Mouse (Mus musculus): ENCODE measurements around the gene Rundc3a. TPM values are rescaled to one million over a fixed set of nuclear protein-coding genes. Genes with fewer than 3 reads are reported as not detected.

The Rundc3a gene
- polyA plus RNA-seq, 1 experiment from 2014 or later, result 151 TPM

DNA sequence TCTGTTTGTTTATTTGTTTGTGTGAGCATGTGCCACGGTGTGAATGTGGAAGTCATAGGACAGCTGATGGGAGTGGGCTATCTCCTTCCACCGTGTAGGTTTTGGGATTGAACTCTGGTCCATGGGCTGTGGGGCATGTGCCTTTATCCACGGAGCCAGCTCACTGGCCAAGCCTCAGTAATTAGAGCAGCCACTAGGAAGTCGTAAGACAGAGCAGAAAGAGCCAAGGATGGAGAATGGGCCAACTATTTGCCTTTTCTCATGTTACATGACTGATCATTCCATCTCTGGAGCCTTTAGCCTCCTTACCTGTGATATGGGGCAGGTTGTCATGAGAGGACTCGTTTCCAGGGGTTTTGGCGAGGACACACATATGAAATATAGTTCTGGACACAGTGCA is 3.1 kb downstream of the Rundc3a start:
- H3K27me3 ChIP-seq (ENCODE audit: control insufficient read depth, insufficient read depth, low read depth, low read length), result no peaks in the 10 kb centered on the region
- peak overlapping the region; percentile 91 for H3K4me2 ChIP-seq (ENCODE audit: low read length)
- peak overlapping the region; percentile 26; the same call in 1 of the 2 replicates for H3K9ac ChIP-seq (ENCODE audit: low read depth, low read length)
- H3K4me3 ChIP-seq (ENCODE audit: low read depth, low read length), result peak overlapping the region; percentile 84; the same call in 1 of the 2 replicates
- H3K9me3 ChIP-seq (replicated peaks; ENCODE audit: control insufficient read depth, low read length, poor library complexity, severe bottlenecking), result no peaks in the 10 kb centered on the region
- ATAC-seq, result no peak
- H3K36me3 ChIP-seq (ENCODE audit: control insufficient read depth, insufficient read depth, low read length), result peaks cover 10% of the 10 kb centered on the region; the same call in 1 of the 2 replicates
- no peak overlapping the region for H3K27ac ChIP-seq (ENCODE audit: low read length)
- peaks cover 38% of the 10 kb centered on the region for H3K4me1 ChIP-seq (ENCODE audit: control insufficient read depth, insufficient read depth, low read length)
- WGBS, result 60% methylated on average over 6 of the region's 6 CpGs

DNA sequence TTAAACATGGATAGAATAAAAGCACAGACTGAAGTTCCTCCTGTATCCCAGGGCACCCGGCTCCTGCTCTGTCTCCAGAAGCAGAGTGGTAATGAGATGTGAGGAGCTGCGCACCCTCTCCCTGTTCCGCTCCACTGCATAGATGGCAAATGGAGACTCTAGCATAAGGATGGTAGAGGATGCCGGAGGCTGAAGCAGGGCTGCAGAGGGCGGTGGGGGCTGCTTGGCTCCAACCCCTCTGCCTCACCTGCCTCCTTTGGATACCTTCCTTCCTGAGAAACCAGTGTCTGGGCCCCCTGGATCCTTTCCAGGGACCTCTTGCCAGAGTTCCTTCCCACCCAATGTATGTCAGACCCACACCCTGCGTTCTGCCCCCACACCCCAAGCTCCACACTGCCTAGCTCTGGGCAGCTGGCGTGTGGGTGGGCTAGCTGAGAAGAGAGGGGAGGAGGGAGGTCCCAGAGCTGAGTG is 3.5 kb downstream of the Rundc3a start:
- Histone ChIP-seq H3K4me3 (ENCODE audit: low read depth, low read length) (no peak overlapping the region; the same call in 1 of the 2 replicates), H3K27me3 (ENCODE audit: control insufficient read depth, insufficient read depth, low read depth, low read length) (no peaks in the 10 kb centered on the region), H3K4me1 (ENCODE audit: control insufficient read depth, insufficient read depth, low read length) (peaks cover 38% of the 10 kb centered on the region), H3K36me3 (ENCODE audit: control insufficient read depth, insufficient read depth, low read length) (peaks cover 12% of the 10 kb centered on the region; the same call in 1 of the 2 replicates), H3K4me2 (ENCODE audit: low read length) (peak overlapping the region; percentile 91), H3K27ac (ENCODE audit: low read length) (no peak overlapping the region), H3K9me3 (replicated peaks; ENCODE audit: control insufficient read depth, low read length, poor library complexity, severe bottlenecking) (no peaks in the 10 kb centered on the region), H3K9ac (ENCODE audit: low read depth, low read length) (peak overlapping the region; percentile 42)
- no peak for ATAC-seq
- 65% methylated on average over 7 of the region's 7 CpGs for WGBS

DNA sequence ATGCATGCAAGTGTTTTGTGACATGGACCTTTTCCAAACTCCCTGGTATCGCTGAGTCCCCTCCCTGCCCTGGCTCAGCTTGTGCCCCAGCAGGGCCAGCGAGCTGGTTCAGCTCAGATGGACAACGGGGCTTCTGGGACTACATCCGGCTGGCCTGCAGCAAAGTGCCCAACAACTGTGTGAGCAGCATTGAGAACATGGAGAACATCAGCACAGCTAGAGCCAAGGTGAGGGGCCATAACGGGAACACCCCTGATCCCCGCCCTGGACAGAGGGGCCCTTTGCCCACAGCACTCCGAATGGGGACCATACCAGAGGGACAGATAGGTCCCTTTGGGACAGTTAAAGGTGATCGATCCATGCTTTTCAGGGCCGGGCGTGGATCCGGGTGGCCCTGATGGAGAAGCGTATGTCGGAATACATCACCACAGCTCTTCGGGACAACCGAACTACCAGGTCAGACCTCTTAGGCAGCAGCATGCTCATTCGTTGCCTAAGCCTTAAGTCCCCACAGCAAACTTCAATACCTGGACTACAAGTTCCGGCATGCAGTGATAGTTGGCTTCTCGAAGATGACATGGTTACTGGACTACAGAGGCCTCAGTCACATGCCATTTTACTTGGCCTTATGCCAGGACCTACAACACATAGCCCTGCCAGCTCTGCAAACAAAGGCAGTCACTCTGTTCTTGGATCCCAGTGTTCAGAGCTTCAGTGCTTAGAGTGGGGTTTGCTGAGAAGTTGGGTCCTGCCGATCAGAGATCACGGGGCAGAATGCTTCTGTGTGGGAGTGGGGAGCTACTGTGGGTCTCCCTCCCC is 5.0 kb downstream of the Rundc3a start:
- 80% methylated on average over 20 of the region's 20 CpGs for WGBS
- no peak overlapping the region for H3K4me3 ChIP-seq (ENCODE audit: low read depth, low read length)
- H3K36me3 ChIP-seq (ENCODE audit: control insufficient read depth, insufficient read depth, low read length), result peaks cover 18% of the 10 kb centered on the region
- H3K27me3 ChIP-seq (ENCODE audit: control insufficient read depth, insufficient read depth, low read depth, low read length), result no peaks in the 10 kb centered on the region
- no peak overlapping the region for H3K27ac ChIP-seq (ENCODE audit: low read length)
- no peak overlapping the region; the same call in 1 of the 2 replicates for H3K9ac ChIP-seq (ENCODE audit: low read depth, low read length)
- no peaks in the 10 kb centered on the region for H3K9me3 ChIP-seq (replicated peaks; ENCODE audit: control insufficient read depth, low read length, poor library complexity, severe bottlenecking)
- ATAC-seq, result no peak
- H3K4me2 ChIP-seq (ENCODE audit: low read length), result no peak overlapping the region
- peaks cover 35% of the 10 kb centered on the region for H3K4me1 ChIP-seq (ENCODE audit: control insufficient read depth, insufficient read depth, low read length)

DNA sequence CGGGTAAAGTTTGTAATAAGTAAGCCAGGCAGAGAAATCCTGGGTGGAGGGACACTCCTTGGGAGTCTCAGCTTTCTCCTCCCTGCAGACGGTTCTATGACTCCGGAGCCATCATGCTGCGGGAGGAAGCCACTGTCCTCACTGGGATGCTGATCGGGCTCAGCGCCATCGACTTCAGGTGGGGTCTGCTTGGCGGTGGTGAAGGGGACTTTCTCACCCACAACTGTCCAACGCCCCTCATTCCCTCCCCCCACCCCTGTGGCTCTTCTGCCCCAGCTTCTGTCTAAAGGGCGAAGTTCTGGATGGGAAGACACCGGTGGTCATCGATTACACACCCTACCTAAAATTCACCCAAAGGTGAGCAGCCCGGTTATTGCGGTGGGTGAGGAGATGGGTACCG is 5.9 kb downstream of the Rundc3a start:
- 25% methylated on average over 14 of the region's 15 CpGs for WGBS
- H3K4me1 ChIP-seq (ENCODE audit: control insufficient read depth, insufficient read depth, low read length), result peaks cover 35% of the 10 kb centered on the region
- peaks cover 23% of the 10 kb centered on the region for H3K36me3 ChIP-seq (ENCODE audit: control insufficient read depth, insufficient read depth, low read length)
- no peak overlapping the region for H3K27ac ChIP-seq (ENCODE audit: low read length)
- H3K9me3 ChIP-seq (replicated peaks; ENCODE audit: control insufficient read depth, low read length, poor library complexity, severe bottlenecking), result no peaks in the 10 kb centered on the region
- H3K4me2 ChIP-seq (ENCODE audit: low read length), result no peak overlapping the region
- H3K27me3 ChIP-seq (ENCODE audit: control insufficient read depth, insufficient read depth, low read depth, low read length), result no peaks in the 10 kb centered on the region
- no peak for ATAC-seq
- H3K4me3 ChIP-seq (ENCODE audit: low read depth, low read length), result no peak overlapping the region
- no peak overlapping the region for H3K9ac ChIP-seq (ENCODE audit: low read depth, low read length)

DNA sequence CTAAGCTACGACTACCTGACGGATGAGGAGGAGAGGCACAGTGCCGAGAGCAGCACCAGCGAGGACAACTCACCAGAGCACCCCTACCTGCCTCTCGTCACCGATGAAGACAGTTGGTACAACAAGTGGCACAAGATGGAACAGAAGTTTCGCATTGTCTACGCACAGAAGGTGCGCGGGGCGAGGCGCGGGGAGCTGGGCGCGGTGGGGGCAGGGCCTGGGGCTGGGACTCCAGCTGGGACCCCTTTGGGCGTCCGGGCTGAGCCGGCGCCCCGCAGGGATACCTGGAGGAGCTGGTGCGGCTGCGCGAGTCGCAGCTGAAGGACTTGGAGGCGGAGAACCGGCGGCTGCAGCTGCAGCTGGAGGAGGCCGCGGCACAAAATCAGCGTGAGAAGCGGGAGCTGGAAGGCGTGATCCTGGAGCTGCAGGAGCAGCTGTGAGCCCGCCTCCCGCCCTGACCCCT is 6.4 kb downstream of the Rundc3a start:
- Histone ChIP-seq H3K27me3 (ENCODE audit: control insufficient read depth, insufficient read depth, low read depth, low read length) (no peaks in the 10 kb centered on the region), H3K4me2 (ENCODE audit: low read length) (no peak overlapping the region), H3K9me3 (replicated peaks; ENCODE audit: control insufficient read depth, low read length, poor library complexity, severe bottlenecking) (no peaks in the 10 kb centered on the region), H3K9ac (ENCODE audit: low read depth, low read length) (no peak overlapping the region), H3K27ac (ENCODE audit: low read length) (no peak overlapping the region), H3K4me1 (ENCODE audit: control insufficient read depth, insufficient read depth, low read length) (peaks cover 34% of the 10 kb centered on the region), H3K4me3 (ENCODE audit: low read depth, low read length) (no peak overlapping the region), H3K36me3 (ENCODE audit: control insufficient read depth, insufficient read depth, low read length) (peaks cover 27% of the 10 kb centered on the region)
- 7% methylated on average over 34 of the region's 34 CpGs for WGBS
- ATAC-seq, result no peak

DNA sequence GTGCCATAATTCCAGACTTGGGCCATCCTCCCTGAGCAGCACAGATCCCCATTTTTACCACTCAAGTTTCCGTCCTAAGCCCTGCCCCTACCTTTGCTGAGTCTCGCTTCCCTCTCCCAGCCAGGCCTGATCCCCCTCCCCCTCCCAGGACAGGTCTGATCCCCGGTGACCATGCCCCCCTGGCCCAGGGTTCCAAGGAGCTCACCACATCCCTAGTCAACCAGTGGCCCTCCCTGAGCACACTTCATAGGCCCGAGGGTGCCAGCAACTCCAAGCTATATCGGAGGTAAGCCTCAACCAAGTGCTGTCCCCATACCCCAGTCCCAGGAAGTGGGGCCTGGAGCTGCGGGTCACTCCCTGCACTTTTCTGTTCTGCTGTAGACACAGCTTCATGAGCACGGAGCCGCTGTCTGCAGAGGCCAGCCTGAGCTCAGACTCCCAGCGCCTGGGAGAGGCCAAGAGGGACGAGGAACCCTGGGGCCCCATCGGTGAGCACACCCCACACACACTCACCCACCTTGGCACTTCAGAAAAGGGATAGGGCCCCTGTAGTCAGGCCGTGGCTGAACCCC is 7.4 kb downstream of the Rundc3a start:
- H3K27ac ChIP-seq (ENCODE audit: low read length), result no peak overlapping the region
- peaks cover 34% of the 10 kb centered on the region for H3K4me1 ChIP-seq (ENCODE audit: control insufficient read depth, insufficient read depth, low read length)
- no peak overlapping the region for H3K4me2 ChIP-seq (ENCODE audit: low read length)
- peaks cover 30% of the 10 kb centered on the region for H3K36me3 ChIP-seq (ENCODE audit: control insufficient read depth, insufficient read depth, low read length)
- no peaks in the 10 kb centered on the region for H3K27me3 ChIP-seq (ENCODE audit: control insufficient read depth, insufficient read depth, low read depth, low read length)
- no peak for ATAC-seq
- no peaks in the 10 kb centered on the region for H3K9me3 ChIP-seq (replicated peaks; ENCODE audit: control insufficient read depth, low read length, poor library complexity, severe bottlenecking)
- WGBS, result 33% methylated on average over 12 of the region's 12 CpGs
- no peak overlapping the region for H3K9ac ChIP-seq (ENCODE audit: low read depth, low read length)
- no peak overlapping the region for H3K4me3 ChIP-seq (ENCODE audit: low read depth, low read length)

DNA sequence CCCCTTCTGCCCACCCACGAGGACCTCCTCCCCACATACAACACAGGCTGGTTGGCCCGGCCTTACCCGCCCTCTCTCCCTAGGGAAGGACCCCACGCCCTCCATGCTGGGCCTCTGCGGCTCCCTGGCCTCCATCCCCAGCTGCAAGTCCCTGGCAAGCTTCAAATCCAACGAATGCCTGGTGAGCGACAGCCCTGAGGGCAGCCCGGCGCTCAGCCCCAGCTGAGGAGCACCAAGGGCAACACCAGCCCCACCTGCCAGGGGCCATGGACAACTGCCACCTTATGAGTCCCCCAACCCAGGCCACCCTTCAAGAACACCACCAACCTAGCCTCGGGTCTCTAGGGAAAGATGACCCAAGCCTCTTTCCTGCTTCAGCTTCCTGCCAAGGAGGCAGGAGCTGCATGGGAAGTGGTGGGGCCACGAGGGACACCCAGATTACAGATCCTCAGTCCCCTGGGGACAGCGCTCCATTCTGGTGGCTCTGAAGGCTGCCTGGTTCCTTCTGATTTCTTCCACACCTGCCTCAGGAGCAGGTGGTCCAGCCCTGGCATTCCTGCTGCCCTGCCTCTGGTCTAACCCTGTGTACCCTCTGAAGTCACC is 8.8 kb downstream of the Rundc3a start:
- no peak overlapping the region for H3K4me3 ChIP-seq (ENCODE audit: low read depth, low read length)
- 56% methylated on average over 12 of the region's 12 CpGs for WGBS
- no peak overlapping the region for H3K27ac ChIP-seq (ENCODE audit: low read length)
- H3K9ac ChIP-seq (ENCODE audit: low read depth, low read length), result no peak overlapping the region
- peaks cover 30% of the 10 kb centered on the region for H3K36me3 ChIP-seq (ENCODE audit: control insufficient read depth, insufficient read depth, low read length)
- ATAC-seq, result no peak
- no peaks in the 10 kb centered on the region for H3K9me3 ChIP-seq (replicated peaks; ENCODE audit: control insufficient read depth, low read length, poor library complexity, severe bottlenecking)
- H3K4me2 ChIP-seq (ENCODE audit: low read length), result no peak overlapping the region
- H3K4me1 ChIP-seq (ENCODE audit: control insufficient read depth, insufficient read depth, low read length), result peaks cover 32% of the 10 kb centered on the region
- H3K27me3 ChIP-seq (ENCODE audit: control insufficient read depth, insufficient read depth, low read depth, low read length), result no peaks in the 10 kb centered on the region

DNA sequence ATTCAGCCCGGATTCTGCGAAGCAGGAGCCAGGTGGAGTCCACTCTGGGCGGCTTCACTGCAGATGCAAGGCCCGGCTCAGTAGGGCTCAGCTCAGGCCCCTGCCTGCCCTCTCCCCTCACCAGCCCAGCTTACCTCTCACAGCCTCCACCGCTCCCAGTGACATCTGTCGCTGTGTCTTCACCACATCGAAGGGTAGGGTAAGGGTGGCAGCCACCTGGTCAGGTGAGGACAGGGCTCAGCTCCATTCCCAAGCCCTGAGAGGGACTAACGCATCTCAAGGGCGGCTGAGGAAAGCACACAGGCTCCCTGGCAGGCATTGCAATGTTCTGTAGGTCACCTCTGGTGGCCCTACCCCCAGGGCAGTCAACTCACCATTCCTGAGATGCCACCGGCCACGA is 10.5 kb downstream of the Rundc3a start:
- no peak overlapping the region for H3K4me3 ChIP-seq (ENCODE audit: low read depth, low read length)
- peaks cover 32% of the 10 kb centered on the region for H3K4me1 ChIP-seq (ENCODE audit: control insufficient read depth, insufficient read depth, low read length)
- no peaks in the 10 kb centered on the region for H3K27me3 ChIP-seq (ENCODE audit: control insufficient read depth, insufficient read depth, low read depth, low read length)
- ATAC-seq, result no peak
- peaks cover 30% of the 10 kb centered on the region for H3K36me3 ChIP-seq (ENCODE audit: control insufficient read depth, insufficient read depth, low read length)
- no peaks in the 10 kb centered on the region for H3K9me3 ChIP-seq (replicated peaks; ENCODE audit: control insufficient read depth, low read length, poor library complexity, severe bottlenecking)
- WGBS, result 95% methylated on average over 11 of the region's 11 CpGs
- H3K4me2 ChIP-seq (ENCODE audit: low read length), result no peak overlapping the region
- no peak overlapping the region for H3K9ac ChIP-seq (ENCODE audit: low read depth, low read length)
- H3K27ac ChIP-seq (ENCODE audit: low read length), result no peak overlapping the region

All from midbrain, embryonic 16.5 days (tissue).